Mouse (Mus musculus) megakaryocyte, embryonic 14.5 days (primary cell): Measurements from ENCODE around the gene Rufy3.

Source experiments
- FLI1 ChIP-seq: IDR thresholded peaks from 2 replicates; pipeline ENCODE4 v1.6.1; 2012; ENCODE audit warnings: low read length, inconsistent platforms, mixed read lengths
- GATA1 ChIP-seq: IDR thresholded peaks from 3 replicates; pipeline ENCODE4 v1.6.1; 2012; ENCODE audit warnings: mixed read lengths, low read length, inconsistent platforms, borderline replicate concordance

- TF ChIP-seq GATA1 (no peak), FLI1 (no peak)
These were observed 10.9 kb downstream of the Rufy3 start for GRCm38 (mm10) chr5:88575506-88576338.
